Mouse (Mus musculus) liver, embryonic 14.5 days (tissue): Measurements from ENCODE around the gene Mapk8ip1.

ENCODE experiments used
- CTCF ChIP-seq: IDR thresholded peaks from 2 replicates; pipeline ENCODE4 v1.5.1; 2016; ENCODE audit warnings: antibody characterized with exemption, low read depth, control low read depth
- EP300 ChIP-seq: IDR thresholded peaks from 2 replicates; pipeline ENCODE4 v1.6.1; 2016; ENCODE audit warnings: antibody characterized with exemption, low read depth

GRCm38 (mm10) chr2:92371971-92372690 lies 28.9 kb downstream of the Mapk8ip1 start:
- no peak for TF ChIP-seq EP300
- TF ChIP-seq CTCF: no peak
